Mouse (Mus musculus): Measurements from ENCODE around the gene Tectb.
"Not testable (repeated sequence)": the region's sequence is repeated elsewhere in the genome, so short reads cannot be mapped to it uniquely, and the experiment has no call there.

Gene Tectb

GRCm38 (mm10) chr19:55180433-55180832 is at the start of gene Tectb:
TSS of gene Tectb (plus strand) at chr19:55180733.
- ATAC-seq (ENCODE audit: low TSS enrichment) = no peak

- ATAC-seq (ENCODE audit: low TSS enrichment) = no peak
These were observed 48.8 kb upstream of the Tectb start for GRCm38 (mm10) chr19:55131747-55132146.

- no peak for ATAC-seq (ENCODE audit: low TSS enrichment)
These were observed 48.1 kb upstream of the Tectb start for GRCm38 (mm10) chr19:55132476-55132875.

GRCm38 (mm10) chr19:55134521-55134920 is 46.0 kb upstream of the Tectb start:
- no peak for ATAC-seq (ENCODE audit: low TSS enrichment)

- ATAC-seq (ENCODE audit: low TSS enrichment) = no peak
These were observed 44.6 kb upstream of the Tectb start for GRCm38 (mm10) chr19:55135918-55136317.

- ATAC-seq (ENCODE audit: low TSS enrichment) = no peak
These were observed 43.7 kb upstream of the Tectb start for GRCm38 (mm10) chr19:55136693-55137427.

GRCm38 (mm10) chr19:55137884-55138283 is 42.6 kb upstream of the Tectb start:
- no peak for ATAC-seq (ENCODE audit: low TSS enrichment)

GRCm38 (mm10) chr19:55138506-55138905 is 42.0 kb upstream of the Tectb start:
- ATAC-seq (ENCODE audit: low TSS enrichment) = no peak

- ATAC-seq (ENCODE audit: low TSS enrichment) = no peak
These were observed 41.2 kb upstream of the Tectb start for GRCm38 (mm10) chr19:55139301-55139700.

- ATAC-seq (ENCODE audit: low TSS enrichment) = no peak
These were observed 36.9 kb upstream of the Tectb start for GRCm38 (mm10) chr19:55143391-55144300.

GRCm38 (mm10) chr19:55144691-55145090 is 35.8 kb upstream of the Tectb start:
- no peak for ATAC-seq (ENCODE audit: low TSS enrichment)

- ATAC-seq (ENCODE audit: low TSS enrichment) = no peak
These were observed 35.4 kb upstream of the Tectb start for GRCm38 (mm10) chr19:55145136-55145535.

- peak; percentile 70; the same call in 1 of the 2 replicates for ATAC-seq (ENCODE audit: low TSS enrichment)
These were observed 33.0 kb upstream of the Tectb start for GRCm38 (mm10) chr19:55147568-55147967.

GRCm38 (mm10) chr19:55148109-55148508 is 32.4 kb upstream of the Tectb start:
- no peak for ATAC-seq (ENCODE audit: low TSS enrichment)

GRCm38 (mm10) chr19:55149646-55150045 is 30.9 kb upstream of the Tectb start:
- no peak for ATAC-seq (ENCODE audit: low TSS enrichment)

- ATAC-seq (ENCODE audit: low TSS enrichment) = not testable (repeated sequence)
These were observed 28.3 kb upstream of the Tectb start for GRCm38 (mm10) chr19:55152274-55152673.

- no peak for ATAC-seq (ENCODE audit: low TSS enrichment)
These were observed 27.6 kb upstream of the Tectb start for GRCm38 (mm10) chr19:55152983-55153382.

- ATAC-seq (ENCODE audit: low TSS enrichment) = no peak
These were observed 23.5 kb upstream of the Tectb start for GRCm38 (mm10) chr19:55157029-55157428.

GRCm38 (mm10) chr19:55158606-55159005 is 21.9 kb upstream of the Tectb start:
- peak; percentile 27; the same call in 1 of the 2 replicates for ATAC-seq (ENCODE audit: low TSS enrichment)

- no peak for ATAC-seq (ENCODE audit: low TSS enrichment)
These were observed 20.7 kb upstream of the Tectb start for GRCm38 (mm10) chr19:55159826-55160225.

- no peak for ATAC-seq (ENCODE audit: low TSS enrichment)
These were observed 18.3 kb upstream of the Tectb start for GRCm38 (mm10) chr19:55162271-55162670.

- no peak for ATAC-seq (ENCODE audit: low TSS enrichment)
These were observed 16.4 kb upstream of the Tectb start for GRCm38 (mm10) chr19:55164162-55164561.

Measured in frontal cortex, adult (tissue).